Mouse (Mus musculus): Measurements from ENCODE around the gene Polr3a. TPM values are rescaled to one million over a fixed set of nuclear protein-coding genes. Genes with fewer than 3 reads are reported as not detected.

The Polr3a gene
- 10 to 100 TPM; 34.5 to 37.9 (median 37.0) TPM for total RNA-seq (2022)

DNA sequence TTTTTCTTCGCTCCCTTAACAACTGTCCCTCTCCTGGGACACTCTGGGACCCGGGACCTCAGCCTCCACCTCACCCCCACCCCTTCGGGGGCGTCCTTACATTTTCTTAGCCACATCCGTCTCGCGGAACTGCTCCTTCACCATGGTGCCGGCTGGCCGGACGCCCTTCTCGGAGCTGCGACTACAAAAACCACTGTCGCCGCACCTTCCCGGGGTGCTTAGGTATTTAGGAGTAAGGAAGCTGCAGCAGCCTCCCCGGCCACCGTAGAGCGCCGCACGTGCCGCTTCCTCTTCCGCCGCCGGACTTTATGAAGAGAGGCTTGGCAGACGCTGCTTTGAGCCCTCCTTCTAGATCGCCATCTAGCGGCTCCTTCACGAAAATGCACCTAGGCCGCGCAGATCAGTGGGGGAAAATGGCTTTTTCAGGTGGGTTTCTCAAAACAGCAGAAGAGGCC, at the start of gene Polr3a, which contains the start of gene Rps24:
Gene Polr3a (minus strand): TSS at position 286 of the 455 bp plus-strand sequence.
Gene Rps24 (plus strand): TSS at position 353 of the 455 bp plus-strand sequence.
- DNase-seq (ENCODE audit: low spot score in 2 of 2): peak; percentile 89 to 92

DNA sequence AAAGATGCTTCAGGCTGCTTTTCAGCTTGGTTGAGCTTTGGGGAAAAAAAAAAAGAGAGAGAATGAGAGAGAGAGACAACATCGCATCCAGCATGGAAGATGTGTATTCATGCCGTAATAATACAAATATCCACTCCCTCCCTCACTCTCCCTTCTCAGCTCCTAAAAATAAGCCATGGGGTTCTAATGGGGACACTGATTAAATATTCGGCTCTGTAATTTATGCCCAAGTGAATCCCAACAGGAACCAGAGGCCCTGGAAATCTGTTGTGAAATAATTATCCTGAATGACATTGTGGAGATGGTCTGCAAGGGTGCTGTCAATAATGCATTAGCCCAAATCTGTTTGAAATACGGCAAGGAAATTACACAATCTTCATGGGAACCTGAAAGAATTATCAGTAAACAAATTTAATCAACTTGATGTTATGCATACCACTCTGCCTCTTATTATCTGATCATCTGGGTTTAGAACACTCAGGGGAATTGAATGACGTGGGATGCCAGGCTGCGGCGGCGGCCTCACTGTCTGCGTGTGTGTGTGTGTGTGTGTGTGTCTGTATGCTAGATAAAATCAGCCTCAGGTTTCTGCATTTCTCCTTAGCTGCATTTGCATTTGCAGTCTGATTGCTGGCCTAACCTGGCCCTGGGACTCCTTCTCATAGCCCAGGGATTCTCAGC, 48.1 kb upstream of the Polr3a start:
- DNase-seq (ENCODE audit: low spot score in 2 of 2): no peak

DNA sequence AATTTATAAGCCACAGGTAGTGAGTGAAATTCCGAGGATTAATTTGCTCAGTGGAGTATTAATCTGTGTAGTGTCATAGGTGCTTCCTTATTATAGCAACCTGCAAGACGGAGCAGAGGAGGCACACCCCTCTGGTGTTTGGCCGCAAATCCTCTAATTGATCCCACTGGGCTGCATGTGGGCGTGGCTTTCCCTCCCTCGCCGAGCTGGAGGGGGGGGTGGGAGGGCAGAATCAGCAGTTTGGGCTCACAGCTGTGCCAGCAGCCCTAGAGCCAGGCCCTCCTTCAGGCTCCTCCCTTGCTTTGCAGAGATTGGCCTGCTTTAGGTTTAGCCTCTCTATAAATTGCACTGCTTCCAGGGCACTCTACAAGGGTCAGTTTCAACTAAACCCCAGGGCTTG, 43.4 kb upstream of the Polr3a start:
- no peak for DNase-seq (ENCODE audit: low spot score in 2 of 2)

DNA sequence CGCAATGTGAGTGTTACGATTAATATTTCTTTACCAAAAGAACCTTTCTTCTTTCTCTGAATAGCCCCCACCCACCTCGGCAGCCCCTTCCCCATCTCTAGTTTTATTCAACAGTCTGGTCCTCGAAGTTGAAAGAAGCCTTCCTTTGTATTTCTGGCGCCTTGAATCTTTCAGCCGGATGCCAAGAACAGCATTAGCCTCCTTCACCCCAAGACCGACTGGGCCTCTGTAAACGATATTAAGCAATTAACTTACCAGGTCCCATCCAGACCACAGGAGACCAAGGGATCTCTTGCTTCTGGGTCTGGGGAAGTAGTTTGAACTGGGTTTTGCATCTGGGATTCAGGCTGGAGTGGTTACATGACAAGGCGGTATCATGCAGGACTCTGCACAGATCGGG, 39.6 kb upstream of the Polr3a start:
- no peak for DNase-seq (ENCODE audit: low spot score in 2 of 2)

DNA sequence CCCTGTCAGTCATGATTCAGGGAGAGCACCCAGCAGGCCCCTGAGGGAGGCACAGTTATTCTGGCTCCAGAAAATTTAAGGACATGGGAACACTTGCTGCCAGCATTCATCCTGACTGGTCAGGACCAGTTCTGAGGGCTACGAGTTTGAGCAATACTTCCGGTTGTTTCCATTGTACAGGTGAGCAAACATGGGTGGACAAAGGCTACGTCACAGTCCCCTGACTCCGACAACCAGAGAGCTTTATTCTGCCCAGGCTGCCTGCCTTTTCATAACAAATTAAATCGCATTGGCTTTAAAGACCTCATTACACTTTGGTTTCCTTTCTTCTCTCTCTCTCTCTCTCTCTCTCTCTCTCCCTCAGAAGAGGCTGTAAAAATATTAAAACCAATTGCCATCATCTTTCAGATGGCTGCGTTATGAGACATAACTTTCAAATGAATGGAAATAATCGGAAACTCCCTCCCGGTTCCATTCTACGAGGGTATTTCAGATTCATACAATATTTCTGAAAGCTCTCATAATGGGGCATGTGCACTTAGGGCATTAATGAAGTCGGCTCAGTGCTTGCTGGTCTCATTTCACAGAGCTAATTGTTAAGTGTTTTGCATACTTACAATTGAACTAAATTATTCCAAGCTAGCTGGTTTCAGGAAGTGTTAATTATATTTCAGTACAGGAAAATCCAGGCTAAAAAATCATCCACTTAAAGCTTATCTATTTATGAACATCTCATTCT, 39.0 kb upstream of the Polr3a start:
- DNase-seq (ENCODE audit: low spot score in 2 of 2): no peak

DNA sequence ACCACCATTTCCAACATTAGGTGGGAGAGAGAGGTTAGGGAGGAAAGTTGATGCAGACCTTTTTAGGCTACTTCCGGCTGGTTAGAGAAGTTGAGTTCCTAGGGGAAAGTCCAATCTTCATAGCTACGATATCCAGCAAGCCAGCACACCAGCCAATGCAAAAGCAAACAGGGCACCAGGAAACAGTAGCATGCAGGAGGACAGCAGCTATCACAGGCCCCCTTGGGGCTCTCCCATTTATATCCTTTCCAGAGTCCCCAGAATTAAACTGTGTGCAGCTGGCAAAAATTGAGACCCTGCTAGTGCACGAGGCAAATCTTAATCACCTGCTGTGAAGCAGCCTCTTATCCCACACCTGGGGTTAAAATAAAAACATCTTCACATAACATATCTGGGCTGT, 38.3 kb upstream of the Polr3a start:
- no peak for DNase-seq (ENCODE audit: low spot score in 2 of 2)

DNA sequence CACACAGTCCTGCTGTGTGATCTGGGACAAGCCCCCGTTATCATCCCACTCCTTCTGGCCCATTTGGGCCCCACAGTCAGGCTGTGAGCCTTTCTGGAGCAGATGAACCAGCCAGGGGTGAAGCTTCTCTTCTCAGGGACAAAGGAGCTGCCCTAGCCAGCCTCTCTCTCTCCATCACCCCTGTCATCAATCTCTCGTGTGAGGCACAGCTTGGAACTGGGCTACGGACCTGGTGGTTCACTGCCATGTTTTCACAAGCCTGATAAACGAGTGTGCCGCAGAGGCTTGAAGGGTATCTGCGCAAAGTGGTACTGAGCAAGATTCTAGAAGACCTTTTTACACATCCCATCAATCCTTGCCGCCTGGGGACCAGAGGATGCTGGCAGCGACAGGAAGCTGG, 34.7 kb upstream of the Polr3a start:
- DNase-seq (ENCODE audit: low spot score in 2 of 2): no peak

DNA sequence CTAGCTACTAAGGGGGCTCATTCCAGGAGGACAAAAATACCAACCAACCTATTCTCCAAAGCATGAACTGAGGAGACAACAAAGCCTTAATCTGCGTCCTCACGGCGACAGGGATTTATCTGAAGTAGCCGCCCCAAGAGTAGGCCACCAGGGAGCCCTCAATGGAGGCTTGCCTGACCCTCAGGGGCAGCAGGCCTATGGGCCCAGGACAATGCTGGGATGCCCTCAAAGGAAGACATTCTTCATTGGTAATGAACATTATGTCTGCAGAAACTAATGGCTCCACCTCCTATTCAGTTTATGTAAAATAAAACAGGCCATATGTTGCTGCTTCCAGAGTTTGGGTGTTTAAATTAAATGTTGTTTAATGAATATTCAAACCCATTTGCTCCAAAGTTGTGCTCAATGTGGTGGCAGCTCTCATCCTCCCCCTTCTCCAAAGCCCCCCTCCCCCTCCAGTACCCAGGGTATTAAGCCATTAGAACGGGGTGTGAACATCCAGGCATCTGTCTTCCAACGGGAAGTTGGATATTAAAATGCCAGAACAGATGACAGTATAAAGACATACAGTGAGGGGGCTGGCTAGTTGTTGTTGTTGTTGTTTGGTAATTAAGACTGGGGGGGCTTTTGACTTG, 25.8 kb upstream of the Polr3a start:
- DNase-seq (ENCODE audit: low spot score in 2 of 2): no peak

DNA sequence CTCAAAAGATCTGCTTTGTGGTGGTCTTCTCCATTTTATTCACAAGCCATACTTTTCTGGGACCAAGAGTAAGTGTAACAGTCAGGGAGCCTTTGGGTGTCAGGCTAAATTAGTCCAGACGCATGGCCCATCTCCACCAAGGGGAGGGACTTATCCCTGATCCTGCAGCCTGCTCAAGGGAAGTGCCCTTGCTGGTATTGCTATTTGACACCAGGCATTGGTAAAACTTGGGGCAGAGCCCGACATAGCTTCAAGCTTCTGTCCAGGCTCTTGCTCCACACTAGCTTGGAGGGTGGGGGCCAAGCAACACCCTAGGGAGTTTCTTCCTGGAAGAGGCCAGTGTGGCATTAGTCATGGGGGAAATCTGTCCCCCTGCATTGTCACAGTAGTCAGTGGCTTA, 23.8 kb upstream of the Polr3a start:
- no peak for DNase-seq (ENCODE audit: low spot score in 2 of 2)

DNA sequence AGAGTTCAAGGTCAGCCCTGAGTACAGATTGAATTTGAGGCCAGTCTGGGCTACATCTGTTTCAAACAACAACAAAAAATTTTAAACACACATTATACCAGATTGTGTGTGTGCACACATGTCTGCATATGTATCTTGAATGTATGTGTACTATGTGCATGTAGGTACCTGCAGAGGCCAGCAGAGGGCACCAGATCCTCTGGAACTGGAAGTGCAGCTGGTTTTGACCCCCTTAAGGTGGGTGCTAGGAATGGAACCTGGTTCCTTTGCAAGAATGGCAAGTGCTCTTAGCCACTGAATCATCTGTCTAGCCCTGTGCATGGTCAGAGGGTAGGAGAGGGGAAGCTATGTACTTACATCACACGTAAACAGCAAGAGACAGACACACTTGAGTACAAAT, 23.4 kb upstream of the Polr3a start:
- DNase-seq (ENCODE audit: low spot score in 2 of 2): no peak

DNA sequence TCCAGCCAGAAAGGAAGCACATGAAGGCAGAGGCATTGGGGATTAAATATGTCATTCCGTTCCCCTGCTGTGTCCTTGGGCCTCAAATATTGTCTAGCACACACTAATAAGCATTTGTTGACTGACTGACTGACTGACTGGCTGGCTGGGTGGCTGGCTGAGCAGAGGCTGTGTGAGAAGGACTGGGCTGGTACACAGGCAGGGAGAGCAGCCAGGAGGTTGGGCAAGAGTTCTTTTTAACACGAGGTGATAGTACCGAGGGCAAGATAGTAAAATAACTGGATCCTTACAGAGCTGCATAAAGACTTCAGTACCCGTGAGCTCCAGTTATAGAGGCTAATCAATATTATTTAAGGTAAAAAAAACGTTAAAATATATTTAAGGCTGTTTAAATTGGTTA, 22.7 kb upstream of the Polr3a start:
- DNase-seq (ENCODE audit: low spot score in 2 of 2): no peak

DNA sequence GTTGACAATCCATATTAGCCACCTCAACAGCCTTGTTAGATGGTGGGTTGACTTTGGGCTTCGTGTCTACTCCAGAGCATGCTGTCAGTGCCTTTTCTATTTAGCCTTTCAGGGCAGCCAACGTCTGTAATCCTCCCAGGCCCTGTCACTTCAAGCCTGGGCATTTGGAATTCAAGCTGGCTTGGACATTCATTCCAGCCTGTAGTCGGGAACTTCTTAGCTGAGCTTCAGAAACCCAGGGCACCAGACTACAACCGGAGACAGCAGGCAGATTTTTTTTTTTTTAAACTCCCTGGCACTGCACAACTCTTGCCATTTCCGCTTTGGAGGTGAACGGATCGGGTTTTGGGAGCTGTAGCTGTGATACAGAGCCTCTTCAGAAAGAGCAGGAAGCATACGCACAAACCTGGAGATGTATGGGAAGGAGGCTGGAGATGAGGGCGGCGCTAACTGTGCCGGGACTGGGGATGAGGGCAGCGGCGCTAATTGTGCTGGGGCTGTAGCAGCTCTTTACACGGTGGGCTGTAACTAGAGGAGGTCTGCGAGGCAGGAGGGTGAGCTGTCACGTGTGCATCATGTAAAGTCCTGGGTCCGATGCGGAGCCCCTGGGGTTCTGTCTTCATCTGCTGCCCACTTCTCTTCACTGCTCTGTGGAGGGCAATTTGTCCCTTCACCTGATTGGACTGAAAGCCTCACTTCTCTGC, 21.4 kb upstream of the Polr3a start:
- DNase-seq (ENCODE audit: low spot score in 2 of 2): no peak

DNA sequence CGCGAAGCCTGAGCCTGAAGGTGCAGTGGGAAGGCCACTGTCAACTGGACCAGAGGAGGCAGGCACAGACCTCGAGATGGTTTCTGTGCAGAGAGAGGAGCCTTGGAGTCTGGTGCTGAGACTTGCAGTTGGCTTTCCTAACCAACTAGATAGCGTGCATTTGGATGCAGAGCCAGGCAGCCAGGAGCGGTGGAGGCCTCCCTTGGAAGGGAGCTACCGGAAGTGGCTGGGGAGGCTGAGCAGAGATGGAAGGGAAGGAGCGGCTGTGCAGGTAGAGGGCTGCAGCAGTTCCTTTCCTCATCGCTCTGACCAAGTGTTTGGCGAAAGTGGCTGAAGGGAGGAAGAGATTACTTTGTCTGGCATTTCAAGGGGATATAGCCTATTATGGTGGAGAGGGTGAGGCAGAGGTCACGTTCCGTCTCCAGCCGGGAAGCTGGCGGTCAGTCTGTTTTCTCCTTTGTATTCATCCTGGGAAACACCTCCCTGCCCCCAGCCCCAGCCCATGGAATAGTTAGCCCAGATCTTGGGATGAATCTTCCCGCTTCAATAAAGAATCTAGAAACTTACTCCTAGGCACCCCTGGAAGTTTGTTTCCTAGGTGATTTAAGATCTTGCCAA, 20.7 kb upstream of the Polr3a start:
- DNase-seq (ENCODE audit: low spot score in 2 of 2): no peak

DNA sequence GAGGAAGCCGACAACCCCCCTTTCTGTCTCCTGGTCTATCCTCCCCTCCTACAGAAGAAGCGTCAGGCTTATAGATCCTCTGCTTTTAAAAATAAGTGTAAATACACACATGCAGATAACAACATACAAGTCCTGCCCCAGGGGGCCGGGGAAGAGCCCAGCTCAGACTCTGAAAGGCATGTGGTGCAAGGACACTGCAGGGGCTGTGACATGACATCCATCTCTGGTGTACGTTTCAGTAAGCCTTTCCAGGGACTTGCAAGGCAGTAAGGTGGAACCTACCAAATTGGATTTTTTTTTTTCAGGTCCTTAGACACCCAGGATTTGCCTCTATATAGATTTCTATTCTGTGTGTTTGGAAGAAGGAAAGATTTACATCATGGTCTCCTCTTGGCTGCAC, 14.4 kb upstream of the Polr3a start:
- no peak for DNase-seq (ENCODE audit: low spot score in 2 of 2)

DNA sequence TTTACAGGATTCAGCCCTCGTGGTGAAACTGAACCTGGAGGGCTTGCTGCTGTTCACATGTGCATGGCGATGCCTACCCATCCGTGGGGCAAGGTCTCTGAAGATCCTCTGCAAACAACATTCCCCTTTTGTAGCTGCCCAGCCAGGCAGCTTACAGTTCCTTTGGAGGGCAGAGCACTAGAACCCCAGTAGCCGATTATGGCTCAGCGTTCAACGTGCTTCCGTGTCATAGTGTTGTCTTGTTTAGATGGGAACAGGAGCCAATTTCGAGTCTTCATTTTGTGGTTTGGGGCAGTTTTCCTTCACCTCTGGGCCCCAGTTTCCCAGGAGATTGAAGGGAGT, 14.0 kb upstream of the Polr3a start:
- DNase-seq (ENCODE audit: low spot score in 2 of 2): no peak

DNA sequence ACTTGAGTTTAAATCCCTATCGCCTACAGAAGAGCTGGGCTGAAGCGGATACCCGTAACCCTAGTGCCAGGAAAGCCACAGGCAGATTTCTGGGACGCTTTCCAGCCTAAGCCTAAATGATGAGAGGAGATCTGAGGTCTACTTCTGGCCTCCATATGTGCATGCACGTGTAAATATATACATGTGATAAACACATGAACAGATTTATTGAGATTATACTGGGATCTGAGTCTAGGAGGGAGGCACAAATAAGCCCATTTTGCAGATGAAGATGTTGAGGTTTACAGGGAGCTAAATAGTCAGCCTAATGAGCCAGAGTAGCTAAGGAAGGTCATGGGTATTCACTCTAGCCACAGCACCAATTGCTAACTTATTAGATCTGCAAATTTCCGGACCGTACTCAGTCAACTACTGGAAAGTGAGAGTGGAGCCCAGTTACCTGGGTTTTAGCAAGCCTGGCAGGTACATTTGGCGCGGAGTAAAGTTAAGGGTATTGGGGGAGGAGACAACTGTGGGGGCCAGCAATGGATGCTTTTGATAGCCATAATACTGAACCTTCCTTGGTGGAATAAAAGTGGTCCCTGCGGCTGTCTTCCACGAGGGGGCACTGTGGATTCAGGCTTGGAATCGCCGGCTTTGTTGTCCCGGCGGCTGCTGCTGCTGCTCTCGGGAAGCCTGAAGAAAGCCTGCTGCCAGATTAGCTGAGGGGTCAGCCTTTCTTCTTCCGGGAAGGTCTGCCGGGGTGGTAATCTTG, 13.4 kb upstream of the Polr3a start:
- DNase-seq (ENCODE audit: low spot score in 2 of 2): peak; percentile 72 to 88

DNA sequence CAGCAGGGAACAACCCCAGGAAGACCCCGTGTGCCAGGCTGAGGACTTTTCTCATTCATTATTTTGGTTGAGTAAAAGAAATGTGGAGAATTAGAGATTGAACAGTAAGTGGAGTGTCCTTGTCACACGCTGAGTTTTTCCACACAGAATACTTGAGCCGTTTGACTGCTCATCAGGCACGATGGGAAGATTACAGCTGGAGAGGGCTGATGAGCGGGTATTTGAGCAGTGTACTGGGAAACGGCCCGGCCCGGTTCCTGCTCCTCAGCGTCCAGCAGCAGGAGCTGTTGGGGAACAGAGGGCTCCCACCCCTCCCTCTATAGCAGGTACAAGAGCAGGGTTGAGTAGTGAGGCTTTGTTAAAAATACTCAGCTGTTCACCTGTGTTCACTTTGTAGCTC, 12.6 kb upstream of the Polr3a start:
- no peak for DNase-seq (ENCODE audit: low spot score in 2 of 2)

DNA sequence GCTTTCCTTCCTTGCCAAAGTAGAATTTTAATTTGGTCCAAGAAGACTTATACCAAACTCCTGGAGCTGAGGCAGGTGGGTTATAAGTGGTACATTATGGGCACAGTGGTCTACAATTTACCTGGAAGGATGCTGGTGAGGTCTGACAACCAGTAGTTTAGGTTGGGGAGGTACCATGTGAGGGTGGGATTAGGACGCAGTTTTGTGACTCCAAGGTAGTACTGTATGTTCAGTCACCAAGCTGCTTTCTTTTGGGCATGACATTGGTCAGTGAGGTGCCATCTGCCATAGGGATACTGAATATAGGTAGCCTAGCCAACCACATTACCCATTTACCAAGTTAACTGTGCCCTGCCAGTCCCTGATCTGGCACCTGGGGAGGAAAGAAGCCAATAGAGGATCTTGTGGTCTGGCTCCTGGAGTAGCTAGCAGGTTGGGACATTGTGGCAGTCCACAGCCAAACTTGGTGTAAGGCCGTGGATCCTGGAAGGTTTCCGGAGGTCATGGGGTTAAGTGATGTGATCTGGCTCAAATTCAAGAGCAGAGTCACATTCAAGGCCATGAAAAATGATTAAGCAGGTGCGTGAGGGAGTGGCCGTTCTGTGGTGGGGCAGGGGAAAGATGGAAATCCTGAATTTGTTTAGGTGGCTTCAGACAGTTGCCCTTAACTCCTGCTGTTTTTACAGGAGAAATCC, 11.8 kb upstream of the Polr3a start:
- no peak for DNase-seq (ENCODE audit: low spot score in 2 of 2)

DNA sequence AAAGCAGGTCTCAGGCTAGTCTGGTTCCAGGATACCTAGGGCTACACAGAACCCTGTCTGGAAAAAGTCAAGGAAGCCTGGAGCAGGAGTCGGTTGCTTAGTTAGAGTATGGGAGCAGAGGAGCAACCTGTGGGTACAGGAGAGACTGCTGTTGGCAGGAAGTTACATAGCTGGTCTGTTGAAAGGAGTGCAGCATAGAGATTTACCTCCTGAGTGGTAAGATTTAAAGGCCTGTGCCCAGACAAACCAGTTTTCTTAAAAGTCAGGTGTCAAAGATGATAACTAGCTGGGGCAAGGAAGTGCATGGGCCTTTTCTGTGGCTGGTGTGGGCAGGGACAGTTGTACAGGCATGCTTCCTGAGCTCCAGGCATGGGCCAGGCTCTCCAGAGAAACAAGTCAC, 10.6 kb upstream of the Polr3a start:
- no peak for DNase-seq (ENCODE audit: low spot score in 2 of 2)

DNA sequence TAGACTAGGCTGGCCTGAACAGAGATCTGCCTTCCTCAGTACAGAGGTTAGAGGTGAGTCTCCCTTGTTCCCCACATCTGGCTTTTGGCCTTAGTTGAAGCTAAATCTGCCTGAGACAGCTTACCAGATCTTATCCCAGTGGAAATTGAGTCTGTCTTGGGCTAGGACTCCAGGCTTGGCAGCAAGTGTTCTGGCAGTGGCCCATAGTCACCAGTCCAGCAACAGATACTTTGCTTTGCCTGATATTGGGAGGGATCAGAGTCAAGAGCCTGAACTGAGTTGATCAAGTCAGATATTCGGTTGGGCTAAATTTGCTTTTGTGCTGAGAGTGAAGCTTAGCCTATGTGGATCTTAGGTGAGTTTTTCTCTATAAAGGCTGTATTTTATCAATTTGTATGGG, 9.6 kb upstream of the Polr3a start:
- DNase-seq (ENCODE audit: low spot score in 2 of 2): no peak
